Mouse (Mus musculus) bone marrow macrophage, adult 2 months (primary cell): ENCODE results near the gene Rpain.

ENCODE experiments used
- CTCF ChIP-seq: IDR thresholded peaks from 2 replicates; pipeline ENCODE4 v1.5.1; 2012; ENCODE audit warnings: low read depth, mild to moderate bottlenecking, low read length, moderate library complexity
- POLR2A ChIP-seq: IDR thresholded peaks from 2 replicates; pipeline ENCODE4 v1.6.1; 2012; ENCODE audit warnings: mild to moderate bottlenecking, low read depth, low read length, borderline replicate concordance

DNA sequence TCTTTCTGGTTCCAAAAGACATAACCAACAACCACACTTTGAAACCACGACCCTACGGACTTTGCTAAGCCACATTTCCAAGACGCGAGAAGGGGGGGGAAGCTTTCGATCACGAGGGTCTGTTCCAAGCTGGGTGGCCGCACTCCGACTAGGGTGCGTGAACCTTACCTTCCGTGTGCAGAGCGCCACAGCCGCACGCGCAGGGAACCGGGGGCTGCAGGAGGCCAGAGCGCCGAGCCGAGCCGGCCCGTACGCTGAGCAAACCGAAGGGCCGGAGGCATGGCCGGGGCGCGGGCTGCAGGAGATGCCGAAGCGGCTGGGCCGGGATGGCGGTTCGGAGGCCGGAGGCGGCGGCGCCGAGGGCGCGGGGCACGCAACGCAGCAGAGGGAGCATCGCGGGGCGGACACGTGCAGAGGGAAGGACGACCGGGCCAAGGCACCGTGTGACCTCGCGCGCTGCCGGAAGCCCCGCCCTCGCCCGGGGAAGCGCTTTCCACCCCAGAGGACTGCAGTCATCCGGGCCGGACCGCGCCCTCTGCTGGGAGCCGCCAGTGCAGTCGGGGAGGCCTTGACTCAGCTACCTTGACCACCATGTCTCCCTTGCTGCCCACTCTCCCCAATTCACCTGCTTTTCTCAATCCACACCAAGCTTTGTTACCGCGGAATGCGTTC, 12.7 kb downstream of the Rpain start, which contains the start of gene C1qbp:
- TF ChIP-seq CTCF (peak; percentile 70), POLR2A (no peak)
